Mouse (Mus musculus): ENCODE measurements around the gene Wdr82. TPM values are rescaled to one million over a fixed set of nuclear protein-coding genes. Genes with fewer than 3 reads are reported as not detected.
A peak's percentile ranks its signal among the peaks of the same experiment; 100 is the strongest.

The Wdr82 gene
- 47.3 and 49.1 TPM in 2 replicates for polyA plus RNA-seq (2012; rRNA removed)

DNA sequence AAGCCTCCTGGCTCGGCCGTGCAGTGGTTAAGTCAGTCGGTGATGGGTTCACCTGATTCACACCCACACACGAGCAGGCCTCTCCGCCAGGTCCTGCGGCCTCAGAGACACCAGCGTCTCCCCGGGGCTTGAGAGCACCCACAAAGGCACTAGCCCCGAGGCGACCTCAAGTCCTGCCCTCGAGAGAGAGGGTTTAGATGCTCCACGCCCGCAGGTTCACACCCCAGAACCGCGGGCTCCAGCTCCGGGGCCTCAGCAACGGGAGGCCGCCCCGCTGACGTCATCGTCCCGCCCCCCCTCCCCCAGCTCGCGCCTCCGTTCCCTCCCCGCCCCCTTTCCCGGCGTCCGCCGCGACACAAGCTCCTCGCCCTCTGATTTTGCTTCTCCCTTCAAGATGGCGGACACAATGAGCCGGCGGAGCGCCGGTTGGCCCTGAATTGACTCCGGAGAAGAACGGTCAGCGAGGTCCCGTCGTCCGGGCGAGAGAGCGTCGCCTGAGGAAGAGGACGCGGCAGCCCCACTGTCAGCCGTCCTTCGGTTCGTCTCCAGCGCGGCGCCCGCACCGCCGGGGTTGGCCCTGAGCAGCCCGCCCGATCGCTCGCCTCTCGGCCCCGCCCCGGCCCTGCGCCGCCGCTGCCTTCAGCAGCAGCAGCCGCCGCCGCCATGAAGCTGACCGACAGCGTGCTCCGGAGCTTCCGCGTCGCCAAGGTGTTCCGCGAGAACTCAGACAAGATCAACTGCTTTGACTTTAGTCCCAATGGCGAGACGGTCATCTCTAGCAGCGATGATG is at the start of gene Wdr82:
Wdr82 (plus strand) TSS at position 373 of the 790 bp plus-strand sequence.
- DNase-seq: peak; percentile 87
- Histone ChIP-seq H3K4me3 (replicated peaks; ENCODE audit: extremely low read depth, low read depth, low read length) (peak within 1 kb of the TSS; percentile 98), H3K4me1 (ENCODE audit: control insufficient read depth, insufficient read depth, low read length) (peaks cover 9% of the 10 kb centered on the region)
- under 1% methylated on average over 81 of the region's 81 CpGs for WGBS
- TF ChIP-seq POLR2A (IDR thresholded peaks at IDR 0.05; ENCODE audit: borderline replicate concordance, extremely low read depth, low read depth, low read length) (peak; percentile 86; the same call in 1 of the 2 replicates), CTCF (IDR thresholded peaks at IDR 0.05; ENCODE audit: insufficient read depth, low read length) (no peak)

GRCm38 (mm10) chr9:106123599-106123998 is 47.1 kb upstream of the Wdr82 start:
- TF ChIP-seq CTCF (IDR thresholded peaks at IDR 0.05; ENCODE audit: insufficient read depth, low read length): peak; percentile 68
- no peak for TF ChIP-seq POLR2A (IDR thresholded peaks at IDR 0.05; ENCODE audit: borderline replicate concordance, extremely low read depth, low read depth, low read length)
- DNase-seq: peak; percentile 19
- 42% methylated on average over 4 of the region's 4 CpGs for WGBS
- Histone ChIP-seq H3K4me3 (replicated peaks; ENCODE audit: extremely low read depth, low read depth, low read length) (no peak overlapping the region), H3K4me1 (ENCODE audit: control insufficient read depth, insufficient read depth, low read length) (no peaks in the 10 kb centered on the region)

DNA sequence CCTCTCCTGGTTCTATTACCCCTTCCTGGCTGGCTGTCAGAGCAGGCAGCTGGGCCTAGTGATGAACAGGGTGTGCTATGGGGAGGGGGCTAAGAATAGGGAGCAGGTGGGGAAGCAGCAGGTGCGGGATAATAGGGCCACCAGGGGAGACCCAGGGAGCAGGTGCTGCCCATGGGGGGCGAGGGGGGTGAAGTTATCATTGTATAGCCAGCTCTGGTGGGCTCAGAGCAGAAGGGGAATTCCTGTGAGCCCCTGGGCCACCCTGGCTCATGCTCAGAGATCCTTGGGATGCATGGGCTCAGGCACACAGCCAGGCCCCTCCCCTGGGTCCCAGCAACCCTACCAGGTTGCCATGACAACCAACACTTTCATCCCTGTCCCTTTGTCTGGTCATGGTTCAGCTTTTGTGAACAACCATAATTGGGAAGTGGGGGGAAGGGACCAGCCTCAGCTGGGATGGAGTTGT is 43.9 kb upstream of the Wdr82 start:
- WGBS: 76% methylated on average over 2 of the region's 2 CpGs
- TF ChIP-seq POLR2A (IDR thresholded peaks at IDR 0.05; ENCODE audit: borderline replicate concordance, extremely low read depth, low read depth, low read length): no peak
- TF ChIP-seq CTCF (IDR thresholded peaks at IDR 0.05; ENCODE audit: insufficient read depth, low read length): no peak
- Histone ChIP-seq H3K4me3 (replicated peaks; ENCODE audit: extremely low read depth, low read depth, low read length) (no peak overlapping the region), H3K4me1 (ENCODE audit: control insufficient read depth, insufficient read depth, low read length) (no peaks in the 10 kb centered on the region)
- DNase-seq: no peak

GRCm38 (mm10) chr9:106129072-106129471 is 41.7 kb upstream of the Wdr82 start:
- WGBS: 61% methylated on average over 2 of the region's 2 CpGs
- Histone ChIP-seq H3K4me3 (replicated peaks; ENCODE audit: extremely low read depth, low read depth, low read length) (no peak overlapping the region), H3K4me1 (ENCODE audit: control insufficient read depth, insufficient read depth, low read length) (no peaks in the 10 kb centered on the region)
- no peak for DNase-seq
- TF ChIP-seq CTCF (IDR thresholded peaks at IDR 0.05; ENCODE audit: insufficient read depth, low read length): no peak
- TF ChIP-seq POLR2A (IDR thresholded peaks at IDR 0.05; ENCODE audit: borderline replicate concordance, extremely low read depth, low read depth, low read length): no peak

- no peak overlapping the region for H3K4me3 ChIP-seq (replicated peaks; ENCODE audit: extremely low read depth, low read depth, low read length)
- 73% methylated on average over 7 of the region's 7 CpGs for WGBS
- no peak for DNase-seq
- TF ChIP-seq CTCF (IDR thresholded peaks at IDR 0.05; ENCODE audit: insufficient read depth, low read length) (no peak), POLR2A (IDR thresholded peaks at IDR 0.05; ENCODE audit: borderline replicate concordance, extremely low read depth, low read depth, low read length) (no peak)
- no peaks in the 10 kb centered on the region for H3K4me1 ChIP-seq (ENCODE audit: control insufficient read depth, insufficient read depth, low read length)
Measured at GRCm38 (mm10) chr9:106130250-106130649, 40.5 kb upstream of the Wdr82 start.

- DNase-seq: no peak
- WGBS: 66% methylated on average over 10 of the region's 10 CpGs
- H3K4me3 ChIP-seq (replicated peaks; ENCODE audit: extremely low read depth, low read depth, low read length): no peak overlapping the region
- TF ChIP-seq POLR2A (IDR thresholded peaks at IDR 0.05; ENCODE audit: borderline replicate concordance, extremely low read depth, low read depth, low read length) (no peak), CTCF (IDR thresholded peaks at IDR 0.05; ENCODE audit: insufficient read depth, low read length) (no peak)
- no peaks in the 10 kb centered on the region for H3K4me1 ChIP-seq (ENCODE audit: control insufficient read depth, insufficient read depth, low read length)
Measured at GRCm38 (mm10) chr9:106137671-106138216, 33.0 kb upstream of the Wdr82 start.

DNA sequence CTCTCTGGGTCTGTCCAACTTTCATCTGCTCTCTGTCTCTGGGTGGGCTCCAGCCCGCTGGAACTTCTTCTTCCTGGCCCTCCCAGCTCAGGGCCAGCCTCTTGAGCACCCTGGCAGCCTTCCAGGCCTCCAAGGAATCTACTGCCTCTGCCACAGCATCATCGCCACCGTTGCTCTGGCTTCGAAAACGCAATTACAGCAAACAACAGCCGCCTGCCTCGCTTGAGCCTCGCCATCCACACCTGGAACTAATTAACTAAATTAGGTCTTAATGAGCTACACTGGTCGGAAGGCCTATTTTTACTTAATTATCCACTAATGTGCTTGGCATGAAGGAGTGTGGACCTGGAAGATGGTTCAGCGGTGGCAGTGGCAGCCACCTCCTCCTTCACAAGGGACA is 31.0 kb upstream of the Wdr82 start:
- Histone ChIP-seq H3K4me1 (ENCODE audit: control insufficient read depth, insufficient read depth, low read length) (no peaks in the 10 kb centered on the region), H3K4me3 (replicated peaks; ENCODE audit: extremely low read depth, low read depth, low read length) (no peak overlapping the region)
- no peak for TF ChIP-seq CTCF (IDR thresholded peaks at IDR 0.05; ENCODE audit: insufficient read depth, low read length)
- TF ChIP-seq POLR2A (IDR thresholded peaks at IDR 0.05; ENCODE audit: borderline replicate concordance, extremely low read depth, low read depth, low read length): no peak
- DNase-seq: no peak
- 50% methylated on average over 10 of the region's 10 CpGs for WGBS

GRCm38 (mm10) chr9:106141955-106142354 is 28.8 kb upstream of the Wdr82 start:
- 74% methylated on average over 12 of the region's 12 CpGs for WGBS
- H3K4me3 ChIP-seq (replicated peaks; ENCODE audit: extremely low read depth, low read depth, low read length): no peak overlapping the region
- no peak for DNase-seq
- TF ChIP-seq CTCF (IDR thresholded peaks at IDR 0.05; ENCODE audit: insufficient read depth, low read length) (no peak), POLR2A (IDR thresholded peaks at IDR 0.05; ENCODE audit: borderline replicate concordance, extremely low read depth, low read depth, low read length) (no peak)
- no peaks in the 10 kb centered on the region for H3K4me1 ChIP-seq (ENCODE audit: control insufficient read depth, insufficient read depth, low read length)

DNA sequence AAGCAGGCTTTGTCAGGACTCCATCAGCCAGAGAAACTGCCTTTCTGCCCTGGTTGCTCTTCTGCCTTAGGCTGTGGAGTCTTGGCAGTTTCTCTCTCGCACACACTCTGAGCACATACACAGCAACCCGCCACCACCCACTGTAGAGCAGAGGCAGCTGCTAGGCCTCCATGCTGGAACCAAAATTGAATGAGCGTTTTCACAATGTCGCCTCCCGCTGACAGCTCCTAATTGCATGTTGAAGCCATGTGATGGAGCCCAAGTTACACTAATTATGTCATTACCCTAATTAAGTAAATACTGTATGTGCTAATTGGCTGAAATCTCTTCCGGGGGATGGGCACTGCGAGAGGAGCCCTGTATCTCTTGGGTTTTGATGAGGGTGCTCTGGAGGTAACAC is 26.6 kb upstream of the Wdr82 start:
- 79% methylated on average over 7 of the region's 7 CpGs for WGBS
- TF ChIP-seq CTCF (IDR thresholded peaks at IDR 0.05; ENCODE audit: insufficient read depth, low read length): no peak
- no peak for TF ChIP-seq POLR2A (IDR thresholded peaks at IDR 0.05; ENCODE audit: borderline replicate concordance, extremely low read depth, low read depth, low read length)
- Histone ChIP-seq H3K4me3 (replicated peaks; ENCODE audit: extremely low read depth, low read depth, low read length) (no peak overlapping the region), H3K4me1 (ENCODE audit: control insufficient read depth, insufficient read depth, low read length) (no peaks in the 10 kb centered on the region; the same call in 1 of the 2 replicates)
- no peak for DNase-seq
